Mouse (Mus musculus): ENCODE measurements around the gene Gpc5. TPM values are rescaled to one million over a fixed set of nuclear protein-coding genes. Genes with fewer than 3 reads are reported as not detected.
A peak's percentile ranks its signal among the peaks of the same experiment; 100 is the strongest.

The Gpc5 gene
- total and polyA plus RNA-seq, 2 experiments from 2014 or later = 13.8 to 23.0 TPM

DNA sequence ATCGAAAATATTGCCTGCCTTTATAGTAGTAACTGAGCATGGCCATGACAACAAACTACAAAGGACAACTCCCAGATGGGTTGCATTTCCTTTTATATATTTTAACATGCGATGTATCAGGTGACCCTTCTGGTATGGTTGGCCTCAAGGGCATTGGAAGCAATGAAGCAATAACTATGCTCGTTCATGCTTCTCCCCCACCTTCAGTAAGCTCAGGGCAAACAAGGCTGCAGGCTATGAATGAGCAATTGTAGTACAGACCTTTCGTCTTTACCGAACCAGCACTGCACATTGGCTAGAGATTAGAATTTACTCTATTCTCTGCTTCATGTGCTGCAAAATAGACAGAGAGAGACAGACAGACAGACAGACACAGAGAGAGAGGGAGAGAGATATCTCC, 322.5 kb downstream of the Gpc5 start:
- H3K27me3 ChIP-seq (ENCODE audit: insufficient read depth, low read length) = no peaks in the 10 kb centered on the region

GRCm38 (mm10) chr14:115431967-115432366, 340.0 kb downstream of the Gpc5 start:
- no peak overlapping the region for H3K9ac ChIP-seq (replicated peaks; ENCODE audit: low read length, poor library complexity, severe bottlenecking)
- H3K9me3 ChIP-seq (ENCODE audit: low read length) = no peaks in the 10 kb centered on the region
- DNase-seq (ENCODE audit: low spot score) = peak; percentile 17
- no peaks in the 10 kb centered on the region for H3K4me1 ChIP-seq (ENCODE audit: insufficient read depth, low read length)
- H3K27ac ChIP-seq (ENCODE audit: low read depth, low read length) = no peak overlapping the region
- H3K27me3 ChIP-seq (ENCODE audit: insufficient read depth, low read length) = no peaks in the 10 kb centered on the region
- TF ChIP-seq CTCF (IDR thresholded peaks at IDR 0.05) = no peak
- WGBS = 58% methylated on average over 3 of the region's 3 CpGs
- H3K36me3 ChIP-seq (ENCODE audit: insufficient read depth, low read length) = no peaks in the 10 kb centered on the region
- no peak for ATAC-seq (ENCODE audit: low FRiP score)
- no peak overlapping the region for H3K4me3 ChIP-seq (ENCODE audit: low read depth, low read length)
- no peak overlapping the region for H3K4me2 ChIP-seq (ENCODE audit: low read depth, low read length, poor library complexity, severe bottlenecking)

More for the DNA sequence above, 322.5 kb downstream of the Gpc5 start:
- WGBS = 59% methylated on average over 5 of the region's 5 CpGs
- DNase-seq (ENCODE audit: low spot score) = no peak
- ATAC-seq (ENCODE audit: low FRiP score) = no peak
- H3K36me3 ChIP-seq (ENCODE audit: insufficient read depth, low read length) = no peaks in the 10 kb centered on the region
- no peak overlapping the region for H3K9ac ChIP-seq (replicated peaks; ENCODE audit: low read length, poor library complexity, severe bottlenecking)
- no peak overlapping the region for H3K4me3 ChIP-seq (ENCODE audit: low read depth, low read length)
- H3K27ac ChIP-seq (ENCODE audit: low read depth, low read length) = no peak overlapping the region
- H3K4me1 ChIP-seq (ENCODE audit: insufficient read depth, low read length) = no peaks in the 10 kb centered on the region
- H3K9me3 ChIP-seq (ENCODE audit: low read length) = no peaks in the 10 kb centered on the region
- no peak overlapping the region for H3K4me2 ChIP-seq (ENCODE audit: low read depth, low read length, poor library complexity, severe bottlenecking)
- no peak for TF ChIP-seq CTCF (IDR thresholded peaks at IDR 0.05)

DNA sequence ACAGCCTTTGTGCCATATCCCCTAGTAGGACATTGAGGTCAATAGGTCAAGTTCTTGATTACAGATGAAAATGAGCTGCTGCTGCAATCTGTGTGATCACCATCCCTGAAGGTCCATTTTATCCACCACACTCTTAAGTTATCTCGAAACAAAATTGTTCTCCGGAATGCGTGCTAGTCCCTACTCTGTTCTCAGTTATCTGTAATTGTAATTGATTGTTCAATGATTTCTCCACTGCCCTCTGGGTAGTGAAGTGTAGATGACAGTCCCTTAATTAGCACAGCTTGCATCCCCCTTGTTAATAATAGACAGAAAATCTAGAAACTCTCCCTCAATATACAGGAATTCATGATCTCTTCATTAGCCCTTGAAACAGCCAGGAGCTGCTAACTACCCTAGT, 340.4 kb downstream of the Gpc5 start:
- Histone ChIP-seq H3K36me3 (ENCODE audit: insufficient read depth, low read length) (no peaks in the 10 kb centered on the region), H3K4me3 (ENCODE audit: low read depth, low read length) (no peak overlapping the region), H3K9ac (replicated peaks; ENCODE audit: low read length, poor library complexity, severe bottlenecking) (no peak overlapping the region), H3K4me1 (ENCODE audit: insufficient read depth, low read length) (no peaks in the 10 kb centered on the region), H3K9me3 (ENCODE audit: low read length) (no peaks in the 10 kb centered on the region), H3K27me3 (ENCODE audit: insufficient read depth, low read length) (no peaks in the 10 kb centered on the region), H3K4me2 (ENCODE audit: low read depth, low read length, poor library complexity, severe bottlenecking) (no peak overlapping the region), H3K27ac (ENCODE audit: low read depth, low read length) (no peak overlapping the region)
- ATAC-seq (ENCODE audit: low FRiP score) (no peak), DNase-seq (ENCODE audit: low spot score) (no peak)
- TF ChIP-seq CTCF (IDR thresholded peaks at IDR 0.05) = no peak
- WGBS = 73% methylated on average over 3 of the region's 3 CpGs

DNA sequence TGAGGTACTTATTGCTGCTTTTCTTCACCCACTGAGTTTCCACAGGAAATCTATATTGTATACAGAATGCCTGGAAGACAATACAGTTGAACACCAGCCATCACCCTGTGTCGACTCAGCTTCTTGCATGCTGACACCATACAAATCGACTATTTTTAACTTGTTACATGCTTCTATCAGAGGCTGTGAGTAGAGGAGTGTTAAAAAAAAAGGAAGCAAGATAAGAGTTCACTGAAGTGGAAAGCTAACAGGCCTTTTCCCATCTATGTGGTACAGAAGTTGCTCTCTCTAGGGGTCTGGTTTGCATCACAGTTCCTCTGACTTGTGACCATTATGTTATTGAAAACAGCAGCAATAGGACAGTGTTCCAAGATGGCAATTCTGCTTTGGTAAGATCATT, 344.6 kb downstream of the Gpc5 start:
- Histone ChIP-seq H3K27me3 (ENCODE audit: insufficient read depth, low read length) (no peaks in the 10 kb centered on the region), H3K36me3 (ENCODE audit: insufficient read depth, low read length) (no peaks in the 10 kb centered on the region), H3K9ac (replicated peaks; ENCODE audit: low read length, poor library complexity, severe bottlenecking) (no peak overlapping the region), H3K4me2 (ENCODE audit: low read depth, low read length, poor library complexity, severe bottlenecking) (no peak overlapping the region), H3K9me3 (ENCODE audit: low read length) (no peaks in the 10 kb centered on the region), H3K4me3 (ENCODE audit: low read depth, low read length) (no peak overlapping the region), H3K27ac (ENCODE audit: low read depth, low read length) (no peak overlapping the region), H3K4me1 (ENCODE audit: insufficient read depth, low read length) (no peaks in the 10 kb centered on the region)
- 49% methylated on average over 2 of the region's 2 CpGs for WGBS
- no peak for ATAC-seq (ENCODE audit: low FRiP score)
- TF ChIP-seq CTCF (IDR thresholded peaks at IDR 0.05) = no peak
- no peak for DNase-seq (ENCODE audit: low spot score)

GRCm38 (mm10) chr14:115444789-115445770, 353.1 kb downstream of the Gpc5 start:
- peak; percentile 49 for DNase-seq (ENCODE audit: low spot score)
- WGBS = 73% methylated on average over 10 of the region's 10 CpGs
- no peak for TF ChIP-seq CTCF (IDR thresholded peaks at IDR 0.05)

DNA sequence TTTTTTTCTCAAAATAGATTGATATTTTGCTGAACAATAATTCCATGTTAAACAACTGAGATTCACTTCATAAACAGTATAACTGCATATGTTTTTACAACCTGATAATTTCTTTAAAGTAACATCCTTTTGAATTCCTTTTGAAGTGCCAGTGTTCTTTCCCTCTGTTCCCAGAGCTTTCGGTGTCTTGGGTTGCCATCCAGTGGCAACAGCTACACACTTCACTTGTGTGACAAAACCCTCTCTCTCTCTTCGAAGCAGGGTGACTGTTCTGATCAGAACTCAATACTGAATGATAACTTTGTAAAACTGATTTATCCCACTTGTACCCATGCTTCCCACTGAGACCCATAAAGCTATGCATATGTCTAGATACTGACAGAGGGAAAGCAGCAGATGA, 358.9 kb downstream of the Gpc5 start:
- no peak overlapping the region for H3K9ac ChIP-seq (replicated peaks; ENCODE audit: low read length, poor library complexity, severe bottlenecking)
- H3K36me3 ChIP-seq (ENCODE audit: insufficient read depth, low read length) = no peaks in the 10 kb centered on the region
- no peaks in the 10 kb centered on the region for H3K4me1 ChIP-seq (ENCODE audit: insufficient read depth, low read length)
- no peaks in the 10 kb centered on the region for H3K27me3 ChIP-seq (ENCODE audit: insufficient read depth, low read length)
- no peak overlapping the region for H3K4me3 ChIP-seq (ENCODE audit: low read depth, low read length)
- WGBS = 49% methylated on average over 2 of the region's 2 CpGs
- no peaks in the 10 kb centered on the region for H3K9me3 ChIP-seq (ENCODE audit: low read length)
- TF ChIP-seq CTCF (IDR thresholded peaks at IDR 0.05) = peak; percentile 82
- H3K27ac ChIP-seq (ENCODE audit: low read depth, low read length) = no peak overlapping the region
- H3K4me2 ChIP-seq (ENCODE audit: low read depth, low read length, poor library complexity, severe bottlenecking) = no peak overlapping the region
- no peak for ATAC-seq (ENCODE audit: low FRiP score)
- peak; percentile 66 for DNase-seq (ENCODE audit: low spot score)

More at GRCm38 (mm10) chr14:115444789-115445770, 353.1 kb downstream of the Gpc5 start:
- Histone ChIP-seq H3K36me3 (ENCODE audit: insufficient read depth, low read length) (no peaks in the 10 kb centered on the region), H3K27me3 (ENCODE audit: insufficient read depth, low read length) (no peaks in the 10 kb centered on the region), H3K4me2 (ENCODE audit: low read depth, low read length, poor library complexity, severe bottlenecking) (no peak overlapping the region), H3K9me3 (ENCODE audit: low read length) (no peaks in the 10 kb centered on the region), H3K4me3 (ENCODE audit: low read depth, low read length) (no peak overlapping the region), H3K27ac (ENCODE audit: low read depth, low read length) (no peak overlapping the region), H3K9ac (replicated peaks; ENCODE audit: low read length, poor library complexity, severe bottlenecking) (no peak overlapping the region), H3K4me1 (ENCODE audit: insufficient read depth, low read length) (no peaks in the 10 kb centered on the region)
- ATAC-seq (ENCODE audit: low FRiP score) = no peak
